Mouse (Mus musculus): Measurements from ENCODE around the gene Cdc14b. TPM values are rescaled to one million over a fixed set of nuclear protein-coding genes. Genes with fewer than 3 reads are reported as not detected.

Cdc14b gene
- polyA plus RNA-seq, 1 experiment from 2014 or later: 22.1 TPM

DNA sequence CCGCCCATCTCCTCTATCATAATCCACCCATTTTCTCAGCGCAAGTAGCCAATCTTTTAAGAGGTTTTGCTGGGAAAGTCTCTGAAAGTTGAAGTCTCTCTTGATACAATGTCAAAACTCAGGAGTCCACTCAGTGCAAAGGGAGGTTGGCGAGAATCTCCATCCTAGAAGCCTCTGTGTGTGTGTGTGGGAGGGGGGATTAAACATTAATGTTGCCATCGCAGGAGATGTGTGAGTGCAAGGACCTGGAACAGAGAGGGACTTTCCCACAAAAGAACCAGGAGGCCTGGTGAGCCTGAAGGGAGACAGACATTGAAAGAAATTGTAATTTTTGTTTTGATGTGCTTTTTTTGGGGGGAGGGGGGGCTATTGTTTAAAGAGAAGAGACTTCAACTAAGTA, 76.8 kb downstream of the Cdc14b start:
- peaks cover 6% of the 10 kb centered on the region; the same call in 1 of the 2 replicates for H3K4me1 ChIP-seq (replicated peaks)
- 90% methylated on average over 4 of the region's 4 CpGs for WGBS
- ATAC-seq (ENCODE audit: insufficient number of reproducible peaks, low FRiP score): no peak

DNA sequence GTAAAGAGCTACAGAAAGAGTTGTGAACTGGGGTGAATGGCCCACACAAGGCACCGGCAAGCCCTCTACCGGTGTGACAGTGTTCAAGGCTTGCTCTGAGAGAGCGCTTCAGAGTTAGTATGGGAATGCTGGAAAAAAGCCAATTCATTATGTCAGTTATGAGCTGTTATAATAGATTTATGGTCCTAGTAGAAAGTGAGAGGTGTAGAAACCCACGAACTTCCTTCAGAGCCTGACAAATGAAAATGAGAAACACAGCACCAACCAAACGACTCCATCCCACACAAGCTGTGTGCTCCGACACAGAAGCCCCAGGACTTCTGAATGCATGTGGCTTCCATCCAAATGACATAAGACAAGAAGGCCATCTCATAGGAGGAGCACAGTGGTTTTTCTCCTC, 77.2 kb downstream of the Cdc14b start:
- ATAC-seq (ENCODE audit: insufficient number of reproducible peaks, low FRiP score): no peak
- no peak overlapping the region for H3K9ac ChIP-seq
- H3K9me3 ChIP-seq (replicated peaks): no peaks in the 10 kb centered on the region
- no peak overlapping the region for H3K4me2 ChIP-seq
- 93% methylated on average over 6 of the region's 6 CpGs for WGBS
- H3K36me3 ChIP-seq: peaks cover 42% of the 10 kb centered on the region
- no peak overlapping the region for H3K4me3 ChIP-seq
- H3K4me1 ChIP-seq (replicated peaks): peaks cover 6% of the 10 kb centered on the region; the same call in 1 of the 2 replicates
- no peak overlapping the region for H3K27ac ChIP-seq (ENCODE audit: poor library complexity, severe bottlenecking)
- H3K27me3 ChIP-seq (replicated peaks): no peaks in the 10 kb centered on the region

More for the DNA sequence above, 76.8 kb downstream of the Cdc14b start:
- Histone ChIP-seq H3K4me3 (no peak overlapping the region), H3K9me3 (replicated peaks) (no peaks in the 10 kb centered on the region), H3K4me2 (no peak overlapping the region), H3K36me3 (peaks cover 41% of the 10 kb centered on the region), H3K27ac (ENCODE audit: poor library complexity, severe bottlenecking) (no peak overlapping the region), H3K27me3 (replicated peaks) (no peaks in the 10 kb centered on the region), H3K9ac (no peak overlapping the region)

DNA sequence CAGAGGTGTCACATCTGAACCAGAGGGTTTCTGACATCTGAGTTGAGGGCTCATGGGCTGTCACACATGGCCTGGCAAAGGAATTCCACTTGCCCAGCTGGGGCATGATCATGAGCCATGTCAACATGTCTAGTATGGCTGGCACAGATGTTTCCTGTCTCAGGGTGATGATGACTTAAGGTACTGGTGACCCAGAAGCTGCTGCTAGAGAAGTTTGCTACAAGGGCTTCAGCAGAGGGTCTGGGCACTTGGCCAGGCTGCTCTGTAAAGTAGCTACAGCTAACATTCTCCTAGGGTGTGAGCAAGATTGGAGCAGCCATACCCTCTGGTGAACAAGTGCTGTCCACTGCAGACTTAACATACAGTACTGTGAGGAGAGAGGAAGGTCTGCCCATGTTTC, 88.0 kb downstream of the Cdc14b start:
- Histone ChIP-seq H3K27me3 (replicated peaks) (no peaks in the 10 kb centered on the region), H3K9ac (no peak overlapping the region), H3K27ac (ENCODE audit: poor library complexity, severe bottlenecking) (peak overlapping the region; percentile 59), H3K36me3 (peaks cover 50% of the 10 kb centered on the region), H3K9me3 (replicated peaks) (no peaks in the 10 kb centered on the region), H3K4me3 (no peak overlapping the region), H3K4me2 (no peak overlapping the region), H3K4me1 (replicated peaks) (peaks cover 16% of the 10 kb centered on the region)
- ATAC-seq (ENCODE audit: insufficient number of reproducible peaks, low FRiP score): 0 out of 2 replicates have a peak, but pooled peaks have one; percentile 44

DNA sequence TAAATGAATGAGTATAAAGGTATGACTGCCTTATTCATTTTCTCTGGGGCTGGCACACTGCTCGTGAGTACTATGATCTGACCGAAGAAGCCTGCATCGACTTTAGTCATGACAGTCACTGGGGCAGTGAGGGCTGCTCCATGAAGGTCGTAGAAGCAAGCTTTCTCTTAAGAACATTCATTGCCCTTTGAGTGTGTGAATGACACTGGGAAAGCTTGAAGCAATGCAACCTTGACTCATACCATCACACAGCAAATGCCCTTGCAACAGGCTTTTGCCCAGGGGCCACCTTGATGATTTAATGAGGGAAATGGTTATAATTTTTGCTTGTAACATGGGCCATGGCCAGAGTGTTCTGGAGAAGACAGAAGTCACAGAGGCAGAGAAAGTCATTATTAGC, 88.6 kb downstream of the Cdc14b start:
- H3K27me3 ChIP-seq (replicated peaks): no peaks in the 10 kb centered on the region
- H3K9me3 ChIP-seq (replicated peaks): no peaks in the 10 kb centered on the region
- no peak overlapping the region for H3K9ac ChIP-seq
- no peak overlapping the region for H3K4me3 ChIP-seq
- H3K27ac ChIP-seq (ENCODE audit: poor library complexity, severe bottlenecking): peak overlapping the region; percentile 59
- peaks cover 16% of the 10 kb centered on the region for H3K4me1 ChIP-seq (replicated peaks)
- no peak overlapping the region for H3K4me2 ChIP-seq
- 86% methylated on average over 4 of the region's 4 CpGs for WGBS
- no peak for ATAC-seq (ENCODE audit: insufficient number of reproducible peaks, low FRiP score)
- H3K36me3 ChIP-seq: peaks cover 52% of the 10 kb centered on the region

DNA sequence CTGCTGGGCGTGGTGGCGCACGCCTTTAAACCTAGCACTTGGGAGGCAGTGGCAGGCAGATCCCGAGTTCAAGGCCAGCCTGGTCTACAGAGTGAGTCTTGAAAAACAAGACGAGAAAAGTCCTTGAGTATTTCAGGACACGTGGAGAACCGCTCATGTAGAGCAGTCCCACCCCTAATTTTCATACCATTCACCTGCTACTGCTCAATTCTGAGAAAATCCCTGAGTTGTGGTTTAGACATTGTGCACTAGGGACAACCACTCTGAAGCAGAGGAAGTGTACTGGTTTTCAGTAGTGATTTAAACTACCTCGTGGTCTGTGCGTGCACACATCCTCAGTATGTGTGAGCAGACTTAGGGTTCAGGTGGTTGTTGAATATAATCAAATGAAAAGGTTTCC, 89.5 kb downstream of the Cdc14b start:
- no peaks in the 10 kb centered on the region for H3K27me3 ChIP-seq (replicated peaks)
- no peak overlapping the region for H3K4me3 ChIP-seq
- H3K9ac ChIP-seq: no peak overlapping the region
- H3K36me3 ChIP-seq: peaks cover 57% of the 10 kb centered on the region
- H3K4me2 ChIP-seq: no peak overlapping the region
- 84% methylated on average over 9 of the region's 9 CpGs for WGBS
- no peak for ATAC-seq (ENCODE audit: insufficient number of reproducible peaks, low FRiP score)
- no peak overlapping the region for H3K27ac ChIP-seq (ENCODE audit: poor library complexity, severe bottlenecking)
- H3K4me1 ChIP-seq (replicated peaks): peaks cover 16% of the 10 kb centered on the region
- no peaks in the 10 kb centered on the region for H3K9me3 ChIP-seq (replicated peaks)

DNA sequence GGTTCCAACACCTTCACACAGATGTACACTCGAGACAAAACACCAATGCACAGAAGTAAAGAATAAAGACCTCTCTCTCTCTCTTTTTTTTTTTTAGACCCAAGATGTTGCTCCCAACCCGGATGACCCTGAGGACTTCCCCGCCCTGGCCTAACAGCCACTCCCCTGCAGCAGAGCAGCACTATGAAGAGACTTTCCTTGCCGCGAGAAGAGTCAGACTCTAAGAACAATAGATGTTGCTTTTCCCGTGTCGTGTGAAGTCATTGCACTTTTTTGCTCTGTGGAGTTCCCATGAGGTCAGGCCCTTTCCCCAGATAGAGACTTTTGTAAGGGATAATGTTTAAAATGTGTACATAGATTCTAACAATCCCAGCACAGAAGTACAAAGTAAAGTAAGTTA, 89.9 kb downstream of the Cdc14b start:
- Histone ChIP-seq H3K36me3 (peaks cover 60% of the 10 kb centered on the region), H3K9me3 (replicated peaks) (no peaks in the 10 kb centered on the region), H3K27ac (ENCODE audit: poor library complexity, severe bottlenecking) (no peak overlapping the region), H3K9ac (no peak overlapping the region), H3K4me3 (no peak overlapping the region), H3K4me2 (no peak overlapping the region), H3K4me1 (replicated peaks) (peaks cover 16% of the 10 kb centered on the region), H3K27me3 (replicated peaks) (no peaks in the 10 kb centered on the region)
- WGBS: 74% methylated on average over 7 of the region's 7 CpGs
- ATAC-seq (ENCODE audit: insufficient number of reproducible peaks, low FRiP score): no peak

DNA sequence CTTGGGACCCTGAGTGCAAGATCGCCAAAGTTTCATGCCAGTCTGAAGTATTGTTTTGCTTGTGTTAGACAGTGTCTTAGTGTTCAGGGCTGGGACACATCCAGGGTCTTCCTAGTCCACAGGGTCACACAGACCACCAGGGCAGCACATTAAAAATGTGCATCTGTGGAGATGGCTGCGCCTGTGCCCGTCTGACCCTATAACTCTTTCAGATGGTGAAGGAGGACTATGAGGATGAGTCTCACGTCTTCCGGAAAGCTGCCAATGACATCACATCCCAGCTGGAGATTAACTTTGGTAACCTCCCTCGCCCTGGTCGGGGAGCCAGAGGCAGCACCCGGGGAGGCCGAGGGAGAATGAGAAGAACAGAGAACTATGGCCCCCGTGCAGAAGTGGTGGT, 90.7 kb downstream of the Cdc14b start:
- no peak overlapping the region for H3K27ac ChIP-seq (ENCODE audit: poor library complexity, severe bottlenecking)

DNA sequence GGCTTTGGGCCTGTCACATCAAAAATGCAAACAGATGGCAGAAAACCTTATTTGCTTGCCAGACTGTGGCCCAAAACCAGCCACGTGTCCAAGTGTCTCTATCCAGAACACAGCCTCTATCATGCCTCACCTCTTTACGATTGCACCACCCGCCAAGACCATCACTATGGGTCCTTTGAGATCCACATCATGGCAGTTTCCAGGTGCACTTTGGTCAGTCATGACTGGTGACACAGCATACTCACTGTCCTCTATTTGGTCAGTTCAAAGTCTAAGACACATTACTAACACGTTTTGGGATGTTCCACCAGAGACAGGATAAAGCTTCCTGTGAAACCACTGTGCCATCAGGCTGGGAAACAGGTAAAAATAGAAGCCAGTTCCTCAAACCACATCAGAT, 91.5 kb downstream of the Cdc14b start:
- no peak for ATAC-seq (ENCODE audit: insufficient number of reproducible peaks, low FRiP score)
- peaks cover 74% of the 10 kb centered on the region for H3K36me3 ChIP-seq
- H3K4me3 ChIP-seq: no peak overlapping the region
- 81% methylated on average over 4 of the region's 4 CpGs for WGBS
- H3K4me2 ChIP-seq: no peak overlapping the region
- H3K9me3 ChIP-seq (replicated peaks): no peaks in the 10 kb centered on the region
- H3K27me3 ChIP-seq (replicated peaks): no peaks in the 10 kb centered on the region
- H3K4me1 ChIP-seq (replicated peaks): peaks cover 19% of the 10 kb centered on the region
- no peak overlapping the region for H3K27ac ChIP-seq (ENCODE audit: poor library complexity, severe bottlenecking)
- no peak overlapping the region for H3K9ac ChIP-seq

More for the DNA sequence above, 90.7 kb downstream of the Cdc14b start:
- peaks cover 17% of the 10 kb centered on the region for H3K4me1 ChIP-seq (replicated peaks)
- H3K4me3 ChIP-seq: no peak overlapping the region
- 72% methylated on average over 10 of the region's 10 CpGs for WGBS
- H3K4me2 ChIP-seq: no peak overlapping the region
- no peaks in the 10 kb centered on the region for H3K9me3 ChIP-seq (replicated peaks)
- no peak overlapping the region for H3K9ac ChIP-seq
- ATAC-seq (ENCODE audit: insufficient number of reproducible peaks, low FRiP score): no peak
- no peaks in the 10 kb centered on the region for H3K27me3 ChIP-seq (replicated peaks)
- H3K36me3 ChIP-seq: peaks cover 68% of the 10 kb centered on the region

DNA sequence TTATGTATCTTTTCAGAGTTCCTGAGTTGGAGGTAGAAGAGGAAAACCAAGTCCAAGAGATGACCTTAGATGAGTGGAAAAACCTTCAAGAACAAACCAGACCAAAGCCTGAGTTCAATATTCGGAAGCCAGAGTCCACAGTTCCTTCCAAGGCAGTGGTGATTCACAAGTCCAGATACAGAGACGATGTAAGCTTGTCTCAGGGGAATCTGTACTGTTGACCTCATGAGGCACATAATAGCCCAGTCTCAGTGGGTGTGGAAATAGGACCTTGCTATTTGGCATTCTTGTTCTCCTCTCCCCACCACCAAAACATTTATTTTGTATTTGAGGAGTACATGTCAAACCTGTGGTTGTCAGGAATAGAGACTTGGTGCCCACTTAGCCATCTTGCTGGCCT, 93.0 kb downstream of the Cdc14b start:
- no peak for ATAC-seq (ENCODE audit: insufficient number of reproducible peaks, low FRiP score)
- 70% methylated on average over 2 of the region's 2 CpGs for WGBS
- no peaks in the 10 kb centered on the region for H3K9me3 ChIP-seq (replicated peaks)
- peaks cover 18% of the 10 kb centered on the region for H3K4me1 ChIP-seq (replicated peaks)
- H3K27ac ChIP-seq (ENCODE audit: poor library complexity, severe bottlenecking): no peak overlapping the region
- H3K36me3 ChIP-seq: peaks cover 87% of the 10 kb centered on the region
- no peak overlapping the region for H3K9ac ChIP-seq
- no peak overlapping the region for H3K4me3 ChIP-seq
- no peaks in the 10 kb centered on the region for H3K27me3 ChIP-seq (replicated peaks)
- H3K4me2 ChIP-seq: no peak overlapping the region

DNA sequence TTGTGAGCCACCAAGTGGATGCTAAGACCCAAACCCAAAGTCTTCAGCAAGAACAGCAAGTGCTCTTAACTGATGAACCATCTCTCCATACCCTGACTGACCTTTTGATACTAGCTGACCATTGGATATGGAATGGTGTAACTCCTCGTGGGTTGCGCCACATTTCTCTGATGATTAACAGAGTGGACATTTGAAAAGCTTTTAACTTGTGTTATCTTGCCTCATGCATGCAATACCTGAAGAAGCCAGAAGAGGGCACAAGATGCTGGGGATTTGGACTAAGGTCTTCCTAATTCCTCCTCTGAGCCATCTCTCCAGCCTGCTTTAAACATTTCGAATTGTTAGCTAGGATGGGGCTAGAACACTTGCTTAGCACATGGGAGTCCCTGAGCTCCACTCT, 94.2 kb downstream of the Cdc14b start:
- 84% methylated on average over 3 of the region's 3 CpGs for WGBS
- H3K27me3 ChIP-seq (replicated peaks): no peaks in the 10 kb centered on the region
- ATAC-seq (ENCODE audit: insufficient number of reproducible peaks, low FRiP score): no peak
- peaks cover 90% of the 10 kb centered on the region for H3K36me3 ChIP-seq
- no peak overlapping the region for H3K4me3 ChIP-seq
- no peaks in the 10 kb centered on the region for H3K9me3 ChIP-seq (replicated peaks)
- no peak overlapping the region for H3K9ac ChIP-seq
- H3K27ac ChIP-seq (ENCODE audit: poor library complexity, severe bottlenecking): no peak overlapping the region
- H3K4me2 ChIP-seq: no peak overlapping the region
- H3K4me1 ChIP-seq (replicated peaks): peaks cover 13% of the 10 kb centered on the region

DNA sequence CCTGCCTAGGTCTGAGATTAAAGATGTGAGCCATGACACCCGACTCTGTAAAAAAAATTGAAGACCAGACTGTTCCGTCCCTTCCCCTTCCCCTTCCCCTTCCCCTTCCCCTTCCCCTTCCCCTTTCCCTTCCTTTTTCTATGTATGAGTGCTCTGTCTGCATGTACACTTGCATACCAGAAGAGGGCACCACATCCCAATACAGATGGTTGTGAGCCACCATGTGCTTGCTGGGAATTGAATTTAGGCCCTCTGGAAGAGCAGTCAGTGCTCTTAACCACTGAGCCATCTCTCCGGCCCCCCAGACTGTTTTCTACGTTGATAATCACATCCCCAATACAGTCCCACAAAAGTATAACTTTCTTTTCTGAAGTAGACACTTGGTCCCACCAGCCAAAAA, 94.8 kb downstream of the Cdc14b start:
- Histone ChIP-seq H3K36me3 (peaks cover 88% of the 10 kb centered on the region), H3K4me3 (no peak overlapping the region), H3K4me1 (replicated peaks) (peaks cover 13% of the 10 kb centered on the region), H3K27me3 (replicated peaks) (no peaks in the 10 kb centered on the region), H3K9ac (no peak overlapping the region), H3K4me2 (no peak overlapping the region), H3K27ac (ENCODE audit: poor library complexity, severe bottlenecking) (no peak overlapping the region), H3K9me3 (replicated peaks) (no peaks in the 10 kb centered on the region)
- ATAC-seq (ENCODE audit: insufficient number of reproducible peaks, low FRiP score): no peak
- WGBS: 83% methylated on average over 4 of the region's 4 CpGs
